Mouse (Mus musculus) embryonic fibroblast, embryonic 13.5 days (primary cell): ENCODE measurements at regions not wholly inside any gene's neighbourhood (a gene's known extent, or its start where the extent isn't known, plus 50 kb on each side); places are given as distances from the start of the nearest gene placed in this dataset.

Source experiments
- CTCF ChIP-seq: IDR thresholded peaks from 2 replicates; pipeline ENCODE4 v1.5.1; 2011; ENCODE audit warnings: mild to moderate bottlenecking, control low read depth, low read length, moderate library complexity, borderline replicate concordance; ENCODE audit not compliant: insufficient read depth
- POLR2A ChIP-seq: IDR thresholded peaks from 2 replicates; pipeline ENCODE4 v1.6.1; 2011; ENCODE audit warnings: low read depth, mild to moderate bottlenecking, control low read depth, low read length, moderate library complexity

GRCm38 (mm10) chr6:52425082-52425481 is 111.8 kb downstream of the Evx1 start:
- no peak for TF ChIP-seq CTCF
- no peak for TF ChIP-seq POLR2A
